Mouse (Mus musculus): ENCODE measurements around the gene Elmo3. TPM values are rescaled to one million over a fixed set of nuclear protein-coding genes. Genes with fewer than 3 reads are reported as not detected.

Elmo3 gene
- polyA plus RNA-seq, 1 experiment = 49.6 TPM

GRCm38 (mm10) chr8:105330325-105330724 lies 24.9 kb downstream of the Elmo3 start:
- DNase-seq = peak; percentile 62
- WGBS = 75% methylated on average over 12 of the region's 12 CpGs
- H3K4me3 ChIP-seq (ENCODE audit: insufficient read depth, low read depth, low read length) = no peak overlapping the region
- TF ChIP-seq CTCF (conservative IDR thresholded peaks at IDR 0.05; ENCODE audit: insufficient read depth, insufficient read length, low read depth, low read length) (no peak), POLR2A (IDR thresholded peaks at IDR 0.05; ENCODE audit: low read depth, low read length) (no peak)
- H3K36me3 ChIP-seq (ENCODE audit: control insufficient read depth, insufficient read depth, low read length) = peaks cover 7% of the 10 kb centered on the region
- H3K27me3 ChIP-seq (replicated peaks; ENCODE audit: control insufficient read depth, insufficient read depth, low read length) = no peaks in the 10 kb centered on the region
- peaks cover 9% of the 10 kb centered on the region for H3K4me1 ChIP-seq (ENCODE audit: control insufficient read depth, insufficient read depth, low read length)
- no peak overlapping the region for H3K27ac ChIP-seq (ENCODE audit: insufficient read depth, low read depth, low read length)

- Histone ChIP-seq H3K27ac (ENCODE audit: insufficient read depth, low read depth, low read length) (no peak overlapping the region), H3K36me3 (ENCODE audit: control insufficient read depth, insufficient read depth, low read length) (peaks cover 7% of the 10 kb centered on the region)
- WGBS = 91% methylated on average over 22 of the region's 22 CpGs
Measured at GRCm38 (mm10) chr8:105331469-105331868, 26.1 kb downstream of the Elmo3 start.

GRCm38 (mm10) chr8:105331931-105332330 lies 26.5 kb downstream of the Elmo3 start:
- 93% methylated on average over 9 of the region's 9 CpGs for WGBS
- Histone ChIP-seq H3K27ac (ENCODE audit: insufficient read depth, low read depth, low read length) (no peak overlapping the region), H3K4me3 (ENCODE audit: insufficient read depth, low read depth, low read length) (no peak overlapping the region), H3K27me3 (replicated peaks; ENCODE audit: control insufficient read depth, insufficient read depth, low read length) (no peaks in the 10 kb centered on the region), H3K4me1 (ENCODE audit: control insufficient read depth, insufficient read depth, low read length) (peaks cover 6% of the 10 kb centered on the region), H3K36me3 (ENCODE audit: control insufficient read depth, insufficient read depth, low read length) (peaks cover 7% of the 10 kb centered on the region)
- TF ChIP-seq CTCF (conservative IDR thresholded peaks at IDR 0.05; ENCODE audit: insufficient read depth, insufficient read length, low read depth, low read length) = no peak
- no peak for TF ChIP-seq POLR2A (IDR thresholded peaks at IDR 0.05; ENCODE audit: low read depth, low read length)
- DNase-seq = no peak

More at GRCm38 (mm10) chr8:105331469-105331868, 26.1 kb downstream of the Elmo3 start:
- Histone ChIP-seq H3K4me1 (ENCODE audit: control insufficient read depth, insufficient read depth, low read length) (peaks cover 6% of the 10 kb centered on the region), H3K27me3 (replicated peaks; ENCODE audit: control insufficient read depth, insufficient read depth, low read length) (no peaks in the 10 kb centered on the region), H3K4me3 (ENCODE audit: insufficient read depth, low read depth, low read length) (no peak overlapping the region)
- no peak for DNase-seq
- TF ChIP-seq CTCF (conservative IDR thresholded peaks at IDR 0.05; ENCODE audit: insufficient read depth, insufficient read length, low read depth, low read length) (no peak), POLR2A (IDR thresholded peaks at IDR 0.05; ENCODE audit: low read depth, low read length) (no peak)

DNA sequence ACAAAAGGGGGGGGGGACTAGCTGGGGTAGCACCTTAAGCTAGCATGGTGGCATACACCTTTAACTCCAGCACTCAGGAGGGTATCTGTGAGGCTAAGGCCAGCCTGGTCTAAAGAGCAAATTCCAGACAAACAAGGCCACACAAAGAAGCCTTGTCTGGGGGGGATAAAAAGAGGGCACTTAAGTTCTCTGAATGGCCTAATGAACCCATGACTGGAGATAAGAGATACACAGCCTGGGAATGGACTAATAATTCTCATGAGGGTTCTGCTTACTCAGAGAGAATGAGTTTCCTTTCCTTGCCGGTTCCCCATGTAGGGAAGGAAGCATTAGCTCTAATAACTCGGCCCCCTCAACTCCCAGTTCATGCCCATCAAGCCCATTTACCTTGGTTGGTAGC lies 27.1 kb downstream of the Elmo3 start:
- Histone ChIP-seq H3K36me3 (ENCODE audit: control insufficient read depth, insufficient read depth, low read length) (peaks cover 7% of the 10 kb centered on the region), H3K4me3 (ENCODE audit: insufficient read depth, low read depth, low read length) (no peak overlapping the region), H3K27me3 (replicated peaks; ENCODE audit: control insufficient read depth, insufficient read depth, low read length) (no peaks in the 10 kb centered on the region), H3K27ac (ENCODE audit: insufficient read depth, low read depth, low read length) (no peak overlapping the region), H3K4me1 (ENCODE audit: control insufficient read depth, insufficient read depth, low read length) (peaks cover 3% of the 10 kb centered on the region)
- 59% methylated on average over 2 of the region's 2 CpGs for WGBS
- no peak for TF ChIP-seq POLR2A (IDR thresholded peaks at IDR 0.05; ENCODE audit: low read depth, low read length)
- no peak for TF ChIP-seq CTCF (conservative IDR thresholded peaks at IDR 0.05; ENCODE audit: insufficient read depth, insufficient read length, low read depth, low read length)
- DNase-seq = no peak

- WGBS = 80% methylated on average over 32 of the region's 32 CpGs
- TF ChIP-seq POLR2A (IDR thresholded peaks at IDR 0.05; ENCODE audit: low read depth, low read length) = no peak
- TF ChIP-seq CTCF (conservative IDR thresholded peaks at IDR 0.05; ENCODE audit: insufficient read depth, insufficient read length, low read depth, low read length) = no peak
- H3K36me3 ChIP-seq (ENCODE audit: control insufficient read depth, insufficient read depth, low read length) = no peaks in the 10 kb centered on the region; the same call in none of the 2 replicates
- no peaks in the 10 kb centered on the region for H3K4me1 ChIP-seq (ENCODE audit: control insufficient read depth, insufficient read depth, low read length)
- no peak overlapping the region for H3K27ac ChIP-seq (ENCODE audit: insufficient read depth, low read depth, low read length)
- no peaks in the 10 kb centered on the region for H3K27me3 ChIP-seq (replicated peaks; ENCODE audit: control insufficient read depth, insufficient read depth, low read length)
- H3K4me3 ChIP-seq (ENCODE audit: insufficient read depth, low read depth, low read length) = no peak overlapping the region
- no peak for DNase-seq
Measured at GRCm38 (mm10) chr8:105336373-105337130, 31.2 kb downstream of the Elmo3 start.

DNA sequence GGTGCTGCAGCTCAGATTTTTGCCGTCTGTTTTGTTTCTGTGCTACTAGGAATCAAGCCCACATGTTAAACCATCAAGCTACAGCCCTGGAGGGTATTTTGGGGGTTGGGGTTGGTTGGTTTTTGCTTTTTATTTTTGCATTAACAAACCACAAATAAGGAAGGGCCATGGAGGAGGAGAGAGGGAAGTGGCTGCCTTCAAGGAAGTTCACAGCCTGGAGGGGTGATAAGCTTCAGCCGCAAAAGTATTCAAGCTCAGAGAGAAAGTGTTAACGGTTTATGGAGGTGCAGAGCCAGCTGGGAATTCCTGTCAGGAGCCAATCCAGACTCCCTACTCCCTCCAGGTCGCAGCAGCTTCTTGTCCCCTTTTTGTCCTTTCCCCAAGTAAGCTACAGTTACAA lies 33.6 kb downstream of the Elmo3 start:
- H3K4me1 ChIP-seq (ENCODE audit: control insufficient read depth, insufficient read depth, low read length) = no peaks in the 10 kb centered on the region
- DNase-seq = no peak
- H3K27me3 ChIP-seq (replicated peaks; ENCODE audit: control insufficient read depth, insufficient read depth, low read length) = no peaks in the 10 kb centered on the region
- no peak overlapping the region for H3K27ac ChIP-seq (ENCODE audit: insufficient read depth, low read depth, low read length)
- TF ChIP-seq POLR2A (IDR thresholded peaks at IDR 0.05; ENCODE audit: low read depth, low read length) (no peak), CTCF (conservative IDR thresholded peaks at IDR 0.05; ENCODE audit: insufficient read depth, insufficient read length, low read depth, low read length) (no peak)
- WGBS = 52% methylated on average over 4 of the region's 4 CpGs
- no peaks in the 10 kb centered on the region for H3K36me3 ChIP-seq (ENCODE audit: control insufficient read depth, insufficient read depth, low read length)
- no peak overlapping the region for H3K4me3 ChIP-seq (ENCODE audit: insufficient read depth, low read depth, low read length)

DNA sequence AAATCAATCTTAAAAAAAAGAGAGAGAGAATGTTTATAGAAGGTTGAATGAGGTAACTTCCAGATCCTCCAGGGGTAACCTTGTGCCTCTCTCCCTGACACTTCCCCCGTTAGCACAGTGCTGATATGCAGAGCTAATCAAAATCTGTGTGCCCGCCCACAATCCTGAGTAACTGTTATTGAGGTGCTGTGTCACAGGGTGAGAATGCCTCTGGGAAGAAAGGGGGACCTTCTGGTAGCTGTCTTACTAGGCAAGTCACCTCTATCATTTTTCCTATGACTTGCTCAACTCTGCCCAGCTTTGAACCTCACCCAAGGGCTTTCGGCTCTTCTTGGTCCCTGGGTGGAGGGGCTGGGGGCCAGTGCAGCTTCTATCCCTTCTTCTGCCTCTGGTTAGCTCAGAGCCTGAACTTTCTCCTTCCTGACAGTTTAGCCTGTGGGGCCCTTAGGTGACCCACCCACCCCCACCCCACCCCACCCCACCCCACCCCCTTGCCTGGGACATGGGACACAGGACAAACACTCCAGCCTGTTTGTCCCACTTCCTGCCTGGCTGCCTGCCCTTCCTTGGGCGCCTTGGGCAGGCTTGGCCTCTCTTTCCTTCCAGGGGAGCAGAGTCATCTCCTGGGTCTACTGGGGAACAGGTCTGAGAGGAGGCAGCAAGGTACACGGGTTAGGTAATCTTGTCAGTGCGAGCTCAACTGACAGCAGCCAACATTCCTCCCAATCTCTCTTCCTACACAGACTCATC lies 34.7 kb downstream of the Elmo3 start:
- no peak for TF ChIP-seq POLR2A (IDR thresholded peaks at IDR 0.05; ENCODE audit: low read depth, low read length)
- TF ChIP-seq CTCF (conservative IDR thresholded peaks at IDR 0.05; ENCODE audit: insufficient read depth, insufficient read length, low read depth, low read length) = no peak

More for the DNA sequence above, 34.7 kb downstream of the Elmo3 start:
- Histone ChIP-seq H3K27me3 (replicated peaks; ENCODE audit: control insufficient read depth, insufficient read depth, low read length) (no peaks in the 10 kb centered on the region), H3K4me1 (ENCODE audit: control insufficient read depth, insufficient read depth, low read length) (no peaks in the 10 kb centered on the region; the same call in 1 of the 2 replicates), H3K27ac (ENCODE audit: insufficient read depth, low read depth, low read length) (peak overlapping the region; percentile 35), H3K36me3 (ENCODE audit: control insufficient read depth, insufficient read depth, low read length) (no peaks in the 10 kb centered on the region), H3K4me3 (ENCODE audit: insufficient read depth, low read depth, low read length) (no peak overlapping the region)
- 54% methylated on average over 6 of the region's 6 CpGs for WGBS
- DNase-seq = peak; percentile 71

Data from kidney, adult 2 months (tissue).